Mouse (Mus musculus) liver, embryonic 16.5 days (tissue): ENCODE measurements around the gene Myef2. TPM values are rescaled to one million over a fixed set of nuclear protein-coding genes. Genes with fewer than 3 reads are reported as not detected.

Experiments
- ATAC-seq: fragments of 200-750 bp; cut with Nextera tagmentation; 2 replicates; pipeline ENCODE4 v1.8.0; 2017; ENCODE audit warnings: low read depth, mild to moderate bottlenecking, moderate number of reproducible peaks, moderate library complexity
- H3K27ac ChIP-seq: fragments of 300-500 bp; sonication (generic); 2 replicates; pipeline ENCODE4 v1.5.1; 2014; ENCODE audit warnings: mild to moderate bottlenecking, low read length
- H3K27me3 ChIP-seq: fragments of 300-500 bp; sonication (generic); 2 replicates; pipeline ENCODE4 v1.6.1; 2014; ENCODE audit warnings: low read depth, low read length, mixed read lengths; ENCODE audit not compliant: control insufficient read depth, insufficient read depth
- H3K36me3 ChIP-seq: fragments of 300-500 bp; sonication (generic); 2 replicates; pipeline ENCODE4 v1.6.1; 2014; ENCODE audit warnings: mild to moderate bottlenecking; ENCODE audit not compliant: control insufficient read depth, insufficient read depth
- H3K4me1 ChIP-seq: fragments of 300-500 bp; sonication (generic); 2 replicates; pipeline ENCODE4 v1.6.1; 2014; ENCODE audit warnings: low read depth, low read length, mixed read lengths; ENCODE audit not compliant: control insufficient read depth
- H3K4me2 ChIP-seq: fragments of 300-500 bp; sonication (generic); 2 replicates; pipeline ENCODE4 v1.6.1; 2014; ENCODE audit warnings: low read depth, low read length, mixed read lengths
- H3K4me3 ChIP-seq: fragments of 300-500 bp; sonication (generic); 2 replicates; pipeline ENCODE4 v1.5.1; 2014; ENCODE audit warnings: low read depth, mild to moderate bottlenecking, low read length
- H3K9ac ChIP-seq: fragments of 300-500 bp; sonication (generic); 2 replicates; pipeline ENCODE4 v1.6.1; 2014; ENCODE audit warnings: low read depth, low read length
- H3K9me3 ChIP-seq: fragments of 300-500 bp; sonication (generic); replicated peaks from 2 replicates; pipeline ENCODE4 v1.6.1; 2016; ENCODE audit warnings: low read length; ENCODE audit not compliant: control insufficient read depth
- WGBS: fragments of 180-500 bp; shearing (Covaris S2); extraction: QIAGEN DNeasy Blood & Tissue Kit; methylation state at CpG from one replicate; pipeline ENCODE4 v1.1.7; 2014; ENCODE audit not compliant: insufficient replicate concordance; 5-methylcytosine and 5-hydroxymethylcytosine counted together
- polyA plus RNA-seq: library from polyadenylated mRNA; unstranded; fragments of >200 nt; fragmentation: Nextera tagmentation; extraction: Ambion mirVana; gene quantifications from 2 replicates; pipeline ENCODE4 v1.2.1, GENCODE M21; 2015

Gene Myef2
- polyA plus RNA-seq, 1 experiment from 2014 or later, result 18.9 TPM

DNA sequence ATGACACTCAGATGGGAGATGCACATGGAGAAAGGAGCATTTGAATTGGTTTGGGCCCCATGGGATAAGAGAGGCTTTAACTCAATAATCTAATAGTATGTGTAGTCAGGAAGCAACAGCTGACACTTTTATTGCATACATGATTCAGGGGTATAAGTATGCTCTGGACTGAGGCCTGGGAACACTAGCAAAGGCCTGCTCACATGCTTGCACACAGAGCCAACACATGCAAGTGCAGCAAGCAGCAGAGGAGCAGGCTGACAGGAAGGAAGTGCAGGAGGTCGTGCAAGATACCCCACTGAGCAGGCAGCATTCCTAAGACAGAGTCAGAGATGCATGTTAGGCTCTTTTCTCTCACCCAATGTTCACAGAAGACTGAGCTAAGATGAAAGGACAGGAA, 39.6 kb downstream of the Myef2 start:
- H3K27ac ChIP-seq, result no peak overlapping the region
- H3K4me1 ChIP-seq, result no peaks in the 10 kb centered on the region
- no peak overlapping the region for H3K4me3 ChIP-seq
- H3K4me2 ChIP-seq, result no peak overlapping the region
- ATAC-seq, result no peak
- no peaks in the 10 kb centered on the region for H3K9me3 ChIP-seq
- H3K36me3 ChIP-seq, result no peaks in the 10 kb centered on the region; the same call in 1 of the 2 replicates
- no peaks in the 10 kb centered on the region for H3K27me3 ChIP-seq
- no peak overlapping the region for H3K9ac ChIP-seq
- 4% methylated on average over 1 of the region's 1 CpGs for WGBS

DNA sequence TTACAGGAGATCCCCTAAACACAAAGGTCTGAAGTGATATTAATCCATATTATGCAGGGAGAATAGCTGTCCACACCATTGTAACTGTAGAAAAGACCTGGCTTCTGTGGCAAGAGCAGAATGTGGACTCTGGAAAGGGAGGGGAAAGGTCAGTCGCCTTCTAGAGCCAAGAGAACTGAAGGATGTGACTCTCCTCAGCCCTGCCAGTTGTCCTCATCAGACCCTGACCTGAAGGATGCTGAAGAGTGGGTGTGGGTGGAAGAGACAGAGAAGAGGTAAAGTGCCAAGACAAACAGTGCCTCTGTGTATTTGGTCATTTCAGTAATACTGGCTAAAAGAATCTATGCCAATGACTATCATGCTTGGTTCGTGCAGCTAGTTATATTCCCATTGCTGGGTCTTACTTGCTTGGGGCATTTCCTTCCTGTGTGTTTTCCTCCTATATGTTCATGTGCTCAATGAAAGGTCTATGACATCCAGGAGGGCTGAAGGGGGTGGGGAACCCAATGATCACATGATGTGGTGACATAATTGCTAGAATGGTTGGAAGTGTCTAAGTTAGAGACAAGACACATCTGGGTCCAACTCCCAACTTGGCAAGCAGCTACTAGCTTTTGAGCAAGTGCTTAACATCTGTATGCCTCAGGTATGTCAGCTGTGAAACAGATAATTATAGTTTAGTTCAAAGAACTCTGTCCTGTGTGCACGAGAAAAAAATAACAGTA, 50.2 kb downstream of the Myef2 start:
- Histone ChIP-seq H3K9me3 (no peaks in the 10 kb centered on the region), H3K4me1 (no peaks in the 10 kb centered on the region), H3K36me3 (no peaks in the 10 kb centered on the region), H3K4me3 (no peak overlapping the region), H3K9ac (no peak overlapping the region), H3K27ac (no peak overlapping the region), H3K4me2 (no peak overlapping the region), H3K27me3 (no peaks in the 10 kb centered on the region)
- 52% methylated on average over 3 of the region's 3 CpGs for WGBS
- no peak for ATAC-seq

DNA sequence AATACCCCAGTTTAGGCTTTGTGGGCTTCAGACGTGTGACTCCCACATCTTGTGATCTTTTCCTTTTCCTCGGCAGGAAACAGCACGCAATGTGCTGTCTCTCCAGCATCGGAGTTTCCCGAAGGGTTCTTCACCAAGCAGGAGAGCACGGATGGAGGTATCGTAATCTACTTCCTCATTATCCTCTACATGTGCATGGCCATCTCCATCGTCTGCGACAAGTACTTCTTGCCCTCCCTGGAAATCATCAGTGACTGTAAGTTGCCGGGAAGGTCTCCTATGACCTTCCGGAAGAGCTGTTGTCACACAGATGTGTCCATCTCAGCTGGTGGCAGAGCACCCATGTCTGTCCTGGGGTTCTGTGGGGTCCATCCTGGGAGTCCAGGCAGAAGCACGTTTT, 54.8 kb downstream of the Myef2 start:
- 73% methylated on average over 12 of the region's 12 CpGs for WGBS

DNA sequence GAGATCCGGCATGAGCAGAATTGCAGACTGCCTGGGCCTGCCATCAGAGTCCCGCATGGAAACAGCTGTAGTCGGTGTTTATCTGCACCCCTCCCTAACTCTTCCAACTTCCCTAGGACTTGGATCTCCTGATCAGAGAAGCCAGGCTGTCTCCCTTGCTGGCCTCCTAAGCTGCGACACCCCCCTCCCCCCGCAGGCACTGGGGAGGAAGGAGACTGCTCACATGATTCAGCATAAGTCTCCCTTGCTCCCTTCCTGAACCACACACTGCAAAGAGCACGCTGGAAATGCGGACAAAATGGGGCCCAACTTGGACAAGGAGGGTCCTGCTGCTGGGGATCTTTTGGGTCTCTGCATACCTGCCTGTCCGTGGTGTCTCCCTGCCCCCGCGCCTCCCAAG, 55.6 kb downstream of the Myef2 start, which contains the start of gene Slc24a5:
TSS of gene Slc24a5 (plus strand) at position 231 of the 400 bp plus-strand sequence.
- Histone ChIP-seq H3K27me3 (no peaks in the 10 kb centered on the region), H3K9ac (no peak within 1 kb of the TSS), H3K4me3 (no peak within 1 kb of the TSS), H3K4me1 (no peaks in the 10 kb centered on the region), H3K9me3 (no peaks in the 10 kb centered on the region), H3K4me2 (no peak within 1 kb of the TSS), H3K27ac (no peak within 1 kb of the TSS), H3K36me3 (no peaks in the 10 kb centered on the region)
- WGBS, result 30% methylated on average over 10 of the region's 10 CpGs
- peak; percentile 30; the same call in 1 of the 2 replicates for ATAC-seq

More for the DNA sequence above, 54.8 kb downstream of the Myef2 start:
- no peaks in the 10 kb centered on the region for H3K27me3 ChIP-seq
- no peak for ATAC-seq
- no peak overlapping the region for H3K27ac ChIP-seq
- no peaks in the 10 kb centered on the region for H3K9me3 ChIP-seq
- no peak overlapping the region for H3K4me2 ChIP-seq
- no peak overlapping the region for H3K9ac ChIP-seq
- no peak overlapping the region for H3K4me3 ChIP-seq
- no peaks in the 10 kb centered on the region for H3K4me1 ChIP-seq
- no peaks in the 10 kb centered on the region for H3K36me3 ChIP-seq

DNA sequence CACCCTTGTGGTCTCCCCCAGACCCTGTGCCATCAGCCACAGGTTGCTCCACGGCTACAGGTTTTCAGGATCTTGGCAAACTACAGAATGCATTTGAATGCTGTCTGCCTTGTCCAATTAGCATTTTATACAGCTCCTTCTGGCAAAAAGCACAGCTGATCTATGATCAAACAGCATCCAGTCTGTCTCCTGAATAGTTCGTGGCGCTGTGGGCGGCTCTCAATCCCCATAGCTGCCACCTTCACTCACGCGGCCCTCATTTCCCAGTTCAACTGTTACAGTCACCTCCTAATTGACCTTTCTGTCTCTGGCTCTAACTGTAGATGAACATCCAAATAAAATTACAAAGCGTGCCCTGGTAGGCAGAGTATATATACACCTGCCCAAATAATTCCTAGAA, 56.1 kb downstream of the Myef2 start:
- H3K9me3 ChIP-seq, result no peaks in the 10 kb centered on the region
- H3K4me1 ChIP-seq, result no peaks in the 10 kb centered on the region
- WGBS, result 69% methylated on average over 7 of the region's 7 CpGs
- H3K36me3 ChIP-seq, result no peaks in the 10 kb centered on the region
- H3K4me3 ChIP-seq, result no peak overlapping the region
- no peaks in the 10 kb centered on the region for H3K27me3 ChIP-seq
- ATAC-seq, result no peak
- no peak overlapping the region for H3K4me2 ChIP-seq
- H3K9ac ChIP-seq, result no peak overlapping the region
- no peak overlapping the region for H3K27ac ChIP-seq

DNA sequence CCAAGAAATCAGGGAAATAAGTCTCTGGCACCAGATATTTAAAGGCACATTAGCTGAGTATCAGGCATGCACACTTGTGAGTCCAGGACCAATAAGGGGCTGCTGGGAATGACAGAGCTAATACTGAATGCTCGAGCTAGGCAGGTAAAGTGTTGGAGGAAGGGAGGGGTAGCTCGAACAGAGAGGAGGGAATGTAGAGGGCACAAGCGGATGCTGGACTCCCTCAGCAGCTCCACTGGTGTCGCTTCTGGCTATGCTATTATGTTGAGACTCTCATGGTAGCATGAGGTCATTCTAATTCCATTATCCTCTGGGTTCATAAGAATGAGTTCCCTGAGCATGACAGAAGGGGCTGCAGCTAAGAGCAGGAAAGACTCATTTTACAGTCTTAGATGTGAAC, 60.5 kb downstream of the Myef2 start:
- no peaks in the 10 kb centered on the region for H3K9me3 ChIP-seq
- no peak overlapping the region for H3K4me3 ChIP-seq
- no peaks in the 10 kb centered on the region for H3K36me3 ChIP-seq
- H3K27ac ChIP-seq, result no peak overlapping the region
- no peak for ATAC-seq
- H3K4me1 ChIP-seq, result no peaks in the 10 kb centered on the region
- WGBS, result 56% methylated on average over 4 of the region's 4 CpGs
- no peak overlapping the region for H3K4me2 ChIP-seq
- no peaks in the 10 kb centered on the region for H3K27me3 ChIP-seq
- no peak overlapping the region for H3K9ac ChIP-seq

DNA sequence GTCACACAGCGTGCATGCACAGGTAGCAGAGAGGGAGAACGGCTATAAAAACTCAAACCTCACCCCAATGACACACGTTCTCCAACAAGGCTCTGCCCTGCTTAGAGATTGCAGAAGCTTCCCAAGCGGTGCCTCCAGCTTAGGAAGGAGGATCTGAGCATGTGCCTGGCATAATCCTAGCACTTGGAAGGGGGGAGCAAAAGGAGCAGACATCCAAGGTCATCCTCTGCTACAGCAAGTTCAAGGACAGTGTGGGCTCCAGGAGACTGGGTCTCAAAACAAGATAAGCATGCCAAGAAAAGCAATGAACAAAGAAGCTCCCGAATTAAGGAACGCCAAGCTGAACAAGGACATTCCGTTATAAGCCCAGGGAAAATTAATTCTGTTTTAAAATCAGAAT, 62.0 kb downstream of the Myef2 start:
- ATAC-seq, result no peak
- WGBS, result 69% methylated on average over 7 of the region's 7 CpGs
- H3K27me3 ChIP-seq, result no peaks in the 10 kb centered on the region

DNA sequence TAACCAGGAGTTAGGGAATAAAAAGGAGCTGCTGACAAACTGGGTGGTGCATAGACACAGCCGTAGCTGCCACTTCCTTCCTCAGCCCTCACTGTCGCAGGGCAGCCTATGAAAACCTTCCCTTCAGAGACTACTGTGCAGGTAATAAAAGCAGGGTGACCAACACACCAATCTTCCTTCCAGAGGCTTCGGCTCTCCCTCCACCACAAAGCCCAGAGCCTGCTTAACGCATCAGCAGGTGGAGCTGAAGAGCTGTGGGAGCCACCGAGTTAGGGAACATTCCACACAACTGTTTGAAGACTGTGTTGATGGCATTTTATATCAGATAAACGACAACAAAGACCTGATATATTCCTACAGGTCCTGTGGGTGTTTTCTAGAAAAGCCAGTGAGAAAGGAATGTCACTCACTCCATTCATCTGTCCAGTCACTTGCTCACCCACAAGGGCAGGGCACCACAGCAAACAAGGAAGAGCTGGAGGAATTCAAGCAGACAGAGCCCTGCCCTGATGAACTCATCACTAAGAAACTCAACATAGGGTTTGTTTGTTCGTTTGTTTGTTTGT, 66.1 kb downstream of the Myef2 start:
- Histone ChIP-seq H3K27ac (no peak overlapping the region), H3K4me2 (no peak overlapping the region), H3K9ac (no peak overlapping the region), H3K36me3 (no peaks in the 10 kb centered on the region), H3K9me3 (no peaks in the 10 kb centered on the region), H3K4me3 (no peak overlapping the region), H3K27me3 (no peaks in the 10 kb centered on the region), H3K4me1 (no peaks in the 10 kb centered on the region)
- no peak for ATAC-seq
- 23% methylated on average over 7 of the region's 7 CpGs for WGBS

More for the DNA sequence above, 62.0 kb downstream of the Myef2 start:
- Histone ChIP-seq H3K9ac (no peak overlapping the region), H3K27ac (no peak overlapping the region), H3K4me2 (no peak overlapping the region), H3K9me3 (no peaks in the 10 kb centered on the region), H3K4me1 (no peaks in the 10 kb centered on the region), H3K36me3 (no peaks in the 10 kb centered on the region), H3K4me3 (no peak overlapping the region)

DNA sequence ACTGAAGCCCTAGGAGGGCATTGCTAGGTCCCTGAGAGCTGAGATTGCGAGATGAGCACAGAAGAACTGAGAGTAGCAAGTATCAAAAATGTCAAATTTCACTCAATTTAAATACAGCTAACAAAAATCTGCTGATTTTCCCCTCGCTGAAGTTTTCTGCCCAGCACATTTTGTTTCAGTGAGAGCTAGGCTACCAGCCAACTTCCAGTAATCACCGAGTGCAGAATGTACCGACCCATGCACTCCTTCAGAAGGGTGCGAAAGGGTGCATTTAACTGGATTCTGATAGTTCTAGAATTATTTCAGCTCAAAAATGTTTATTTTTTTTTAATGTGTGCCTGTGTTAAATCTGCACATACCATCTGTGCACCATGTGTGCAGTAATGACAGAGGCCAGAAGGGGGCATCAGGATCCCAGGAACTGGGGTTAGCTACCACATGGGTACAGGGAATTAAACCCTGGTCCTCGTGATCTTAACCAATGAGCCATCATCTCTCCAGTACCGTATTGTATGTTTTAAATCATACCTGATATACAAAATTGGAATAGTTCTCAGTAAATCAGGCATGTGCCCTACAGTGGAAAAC, 68.1 kb downstream of the Myef2 start:
- H3K27ac ChIP-seq, result no peak overlapping the region
- H3K4me3 ChIP-seq, result no peak overlapping the region
- no peaks in the 10 kb centered on the region for H3K4me1 ChIP-seq
- H3K27me3 ChIP-seq, result no peaks in the 10 kb centered on the region
- 70% methylated on average over 7 of the region's 7 CpGs for WGBS
- H3K4me2 ChIP-seq, result no peak overlapping the region
- no peaks in the 10 kb centered on the region for H3K36me3 ChIP-seq
- H3K9me3 ChIP-seq, result no peaks in the 10 kb centered on the region
- H3K9ac ChIP-seq, result no peak overlapping the region
- ATAC-seq, result no peak
